Mouse (Mus musculus) hindbrain, embryonic 13.5 days (tissue): ENCODE results near the gene Gmnn. TPM values are rescaled to one million over a fixed set of nuclear protein-coding genes. Genes with fewer than 3 reads are reported as not detected.

Experiments
- ATAC-seq: fragments of 200-750 bp; cut with Nextera tagmentation; 2 replicates; pipeline ENCODE4 v1.8.0; 2017; ENCODE audit warnings: moderate TSS enrichment; ENCODE audit not compliant: low FRiP score
- H3K27ac ChIP-seq: fragments of 300-500 bp; sonication (generic); 2 replicates; pipeline ENCODE4 v1.5.1; 2015; ENCODE audit warnings: inconsistent platforms, mild to moderate bottlenecking, moderate library complexity
- H3K27me3 ChIP-seq: fragments of 300-500 bp; sonication (generic); 2 replicates; pipeline ENCODE4 v1.6.1; 2015; ENCODE audit warnings: mild to moderate bottlenecking, inconsistent platforms
- H3K36me3 ChIP-seq: fragments of 300-500 bp; sonication (generic); 2 replicates; pipeline ENCODE4 v1.6.1; 2015; ENCODE audit warnings: mild to moderate bottlenecking, inconsistent platforms
- H3K4me1 ChIP-seq: fragments of 300-500 bp; sonication (generic); replicated peaks from 2 replicates; pipeline ENCODE4 v1.6.1; 2015; ENCODE audit warnings: inconsistent platforms
- H3K4me2 ChIP-seq: fragments of 300-500 bp; sonication (generic); 2 replicates; pipeline ENCODE4 v1.6.1; 2015; ENCODE audit warnings: inconsistent platforms, mild to moderate bottlenecking, moderate library complexity
- H3K4me3 ChIP-seq: fragments of 300-500 bp; sonication (generic); 2 replicates; pipeline ENCODE4 v1.5.1; 2015; ENCODE audit warnings: mild to moderate bottlenecking, inconsistent platforms
- H3K9ac ChIP-seq: fragments of 300-500 bp; sonication (generic); 2 replicates; pipeline ENCODE4 v1.6.1; 2015; ENCODE audit warnings: mild to moderate bottlenecking, inconsistent platforms
- H3K9me3 ChIP-seq: fragments of 300-500 bp; sonication (generic); 2 replicates; pipeline ENCODE4 v1.6.1; 2016; ENCODE audit warnings: inconsistent platforms
- WGBS: fragments of 180-500 bp; shearing (Covaris S2); methylation state at CpG from one replicate; pipeline ENCODE4 v1.1.7; 2015; 5-methylcytosine and 5-hydroxymethylcytosine counted together
- polyA plus RNA-seq: library from polyadenylated mRNA; unstranded; fragments of >200 nt; fragmentation: Nextera tagmentation; extraction: Ambion mirVana; gene quantifications from 2 replicates; pipeline ENCODE4 v1.2.1, GENCODE M21; 2015

Gmnn gene
- polyA plus RNA-seq: 28.0 and 28.1 TPM in 2 replicates

DNA sequence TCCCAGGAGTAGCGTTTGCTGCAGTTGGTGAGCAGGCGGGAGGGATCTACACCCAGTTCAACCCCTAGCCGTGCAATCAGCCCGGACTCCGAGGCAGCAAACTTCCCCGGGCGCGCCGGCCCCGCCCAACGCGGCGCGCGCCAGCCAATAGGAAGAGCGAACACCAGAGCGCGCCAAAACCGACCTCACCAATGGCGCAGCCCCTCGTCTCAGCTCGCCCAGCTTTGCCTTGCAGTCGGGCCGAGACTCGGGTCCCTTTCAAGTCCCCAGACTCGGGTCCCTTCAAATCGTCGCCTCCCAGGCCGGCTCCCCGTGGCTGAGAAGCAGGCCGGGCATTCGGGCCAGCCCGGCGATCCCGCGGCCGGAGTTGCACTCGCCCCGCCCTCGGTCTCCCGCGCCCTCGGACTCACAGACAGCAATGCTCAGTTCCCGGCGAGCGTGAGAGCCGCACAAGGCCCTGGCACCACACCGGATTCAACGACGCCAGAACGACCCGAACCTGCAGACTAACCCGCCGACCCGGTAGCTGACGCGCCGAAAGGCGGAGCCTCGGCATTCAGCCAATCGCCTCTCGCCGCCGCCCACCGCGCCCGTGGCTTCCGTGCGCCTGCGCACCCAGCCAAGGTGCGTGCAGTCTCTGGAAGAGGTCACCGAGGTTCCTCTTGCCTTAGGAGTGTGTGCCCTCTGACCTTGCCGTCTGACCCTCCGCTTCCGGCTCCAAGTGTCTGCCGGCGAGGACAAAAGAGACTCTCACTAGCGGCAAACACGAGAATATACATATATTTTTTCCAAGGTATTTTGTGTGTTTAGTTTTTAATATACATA is at the start of gene Gmnn:
Gene Gmnn, minus strand, starts transcription at position 521 of the 825 bp plus-strand sequence.
- Histone ChIP-seq H3K4me1 (peaks cover 5% of the 10 kb centered on the region), H3K4me3 (peak within 1 kb of the TSS; percentile 75), H3K4me2 (peak within 1 kb of the TSS; percentile 61), H3K36me3 (no peaks in the 10 kb centered on the region), H3K27ac (no peak within 1 kb of the TSS), H3K27me3 (no peaks in the 10 kb centered on the region), H3K9ac (peak within 1 kb of the TSS; percentile 65), H3K9me3 (no peaks in the 10 kb centered on the region)
- under 1% methylated on average over 79 of the region's 79 CpGs for WGBS
- peak; percentile 98 for ATAC-seq

DNA sequence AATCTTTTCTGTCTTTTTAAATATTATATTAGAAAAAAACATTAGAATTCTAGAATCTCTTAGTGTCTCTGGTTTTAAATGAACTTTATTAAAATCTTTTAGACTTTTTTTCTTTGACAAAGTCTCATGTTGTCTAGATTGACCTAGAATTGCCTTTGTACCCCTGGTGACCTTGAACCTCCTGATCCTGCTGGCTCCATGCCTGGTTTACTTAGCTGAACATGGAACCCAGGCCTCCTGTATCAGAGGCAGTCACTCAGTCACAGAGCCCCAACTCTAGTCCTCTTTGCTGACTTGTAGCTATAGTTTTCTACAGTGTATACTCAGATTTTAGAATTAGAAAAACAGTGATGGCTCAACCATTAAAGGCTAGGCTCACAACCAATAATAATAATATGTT is 44.4 kb upstream of the Gmnn start:
- ATAC-seq: no peak
- no peak overlapping the region for H3K4me3 ChIP-seq
- no peaks in the 10 kb centered on the region for H3K27me3 ChIP-seq
- H3K4me1 ChIP-seq: peaks cover 26% of the 10 kb centered on the region
- no peak overlapping the region for H3K4me2 ChIP-seq
- H3K9me3 ChIP-seq: no peaks in the 10 kb centered on the region
- H3K27ac ChIP-seq: no peak overlapping the region
- no peak overlapping the region for H3K9ac ChIP-seq
- peaks cover 47% of the 10 kb centered on the region for H3K36me3 ChIP-seq

DNA sequence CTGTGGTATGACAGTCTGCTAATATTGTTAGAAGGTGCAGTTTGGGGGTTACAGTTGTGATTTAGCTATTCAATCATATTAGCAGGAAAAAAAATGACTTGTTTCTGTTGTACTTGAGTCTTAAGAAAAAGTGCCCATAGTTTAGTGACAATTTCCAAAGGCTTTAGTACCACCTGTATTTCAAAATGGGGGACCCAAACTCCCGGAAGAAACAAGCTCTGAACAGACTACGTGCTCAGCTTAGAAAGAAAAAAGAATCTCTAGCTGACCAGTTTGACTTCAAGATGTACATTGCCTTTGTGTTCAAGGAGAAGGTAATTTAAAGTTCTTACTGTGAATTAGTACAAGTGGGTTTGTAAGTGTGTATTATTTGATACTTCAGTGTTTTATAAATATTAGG is 41.5 kb upstream of the Gmnn start:
- H3K27ac ChIP-seq: no peak overlapping the region
- H3K36me3 ChIP-seq: peaks cover 23% of the 10 kb centered on the region
- H3K4me2 ChIP-seq: peak overlapping the region; percentile 94
- H3K4me3 ChIP-seq: peak overlapping the region; percentile 98
- H3K9ac ChIP-seq: peak overlapping the region; percentile 96
- H3K9me3 ChIP-seq: no peaks in the 10 kb centered on the region
- no peak for ATAC-seq
- peaks cover 33% of the 10 kb centered on the region for H3K4me1 ChIP-seq
- WGBS: 18% methylated on average over 2 of the region's 2 CpGs
- H3K27me3 ChIP-seq: no peaks in the 10 kb centered on the region

DNA sequence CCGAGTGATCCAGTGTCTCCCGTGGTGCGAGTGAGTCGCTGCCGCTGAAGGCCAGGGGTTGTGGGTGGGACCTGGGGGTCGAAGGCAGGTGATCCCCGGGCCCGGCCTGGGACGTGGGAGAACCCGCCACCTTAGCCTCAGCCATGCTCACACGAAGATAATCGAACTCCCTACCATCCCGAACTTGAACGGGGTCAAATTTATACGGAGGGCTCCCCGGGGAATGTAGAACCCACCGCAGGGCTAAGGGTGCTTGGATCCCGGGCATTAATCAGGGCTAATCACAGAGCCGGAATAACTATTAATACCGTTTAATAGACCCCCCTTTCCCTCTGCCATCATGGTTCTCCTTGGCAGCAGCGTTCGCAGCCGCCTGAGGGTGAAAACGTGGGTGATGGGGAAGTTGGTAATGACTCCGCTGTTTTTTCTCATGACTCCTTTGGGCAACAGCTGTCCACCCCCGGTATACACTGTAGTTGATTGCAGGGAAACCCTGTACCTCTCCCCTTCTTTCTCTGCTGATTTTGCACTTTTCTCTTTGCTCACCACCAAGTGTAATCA is 40.5 kb upstream of the Gmnn start:
- Histone ChIP-seq H3K9ac (peak overlapping the region; percentile 96), H3K27ac (peak overlapping the region; percentile 99), H3K36me3 (peaks cover 13% of the 10 kb centered on the region), H3K9me3 (no peaks in the 10 kb centered on the region), H3K27me3 (no peaks in the 10 kb centered on the region), H3K4me1 (peaks cover 33% of the 10 kb centered on the region), H3K4me2 (peak overlapping the region; percentile 94), H3K4me3 (peak overlapping the region; percentile 98)
- no peak for ATAC-seq
- WGBS: under 1% methylated on average over 26 of the region's 26 CpGs

DNA sequence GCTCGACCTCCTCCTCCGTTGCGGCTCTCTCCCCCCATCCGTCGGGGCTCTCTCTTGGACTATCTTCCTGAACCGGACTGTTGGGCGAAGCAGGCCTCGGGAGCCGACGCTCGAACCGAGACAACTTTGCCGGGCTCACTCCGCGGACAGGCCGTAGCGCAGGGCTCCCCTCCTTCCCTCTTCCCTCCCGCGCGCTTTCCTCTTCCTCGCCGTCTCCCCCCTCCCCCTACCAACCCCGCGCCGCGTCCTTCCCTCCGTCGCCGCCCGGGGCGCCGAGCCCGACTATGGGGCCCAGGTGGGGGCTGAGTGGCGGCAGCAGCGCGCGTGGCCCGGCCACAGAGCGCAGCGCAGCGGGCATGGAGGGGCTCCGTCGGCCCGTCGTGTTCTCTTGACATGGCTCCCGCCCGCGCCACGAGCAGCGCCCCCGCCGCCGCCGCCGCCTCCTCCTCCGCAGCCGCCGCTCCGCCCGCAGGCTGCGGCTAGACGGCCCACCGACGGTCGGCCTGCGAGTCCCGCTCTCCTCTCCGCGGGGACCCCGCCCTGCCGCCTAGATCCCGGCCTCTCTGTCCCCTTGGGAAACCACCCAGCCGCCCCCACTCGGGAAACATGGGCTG is 39.7 kb upstream of the Gmnn start, which contains the start of gene BC005537:
Gene BC005537, plus strand, starts transcription at position 350 of the 614 bp plus-strand sequence.
- peak; percentile 60 for ATAC-seq
- H3K36me3 ChIP-seq: peaks cover 8% of the 10 kb centered on the region; the same call in 1 of the 2 replicates
- H3K4me3 ChIP-seq: peak within 1 kb of the TSS; percentile 98
- H3K4me1 ChIP-seq: peaks cover 33% of the 10 kb centered on the region
- peak within 1 kb of the TSS; percentile 96 for H3K9ac ChIP-seq
- H3K27ac ChIP-seq: peak within 1 kb of the TSS; percentile 99
- H3K27me3 ChIP-seq: no peaks in the 10 kb centered on the region
- H3K9me3 ChIP-seq: no peaks in the 10 kb centered on the region
- under 1% methylated on average over 63 of the region's 74 CpGs for WGBS
- H3K4me2 ChIP-seq: peak within 1 kb of the TSS; percentile 94

DNA sequence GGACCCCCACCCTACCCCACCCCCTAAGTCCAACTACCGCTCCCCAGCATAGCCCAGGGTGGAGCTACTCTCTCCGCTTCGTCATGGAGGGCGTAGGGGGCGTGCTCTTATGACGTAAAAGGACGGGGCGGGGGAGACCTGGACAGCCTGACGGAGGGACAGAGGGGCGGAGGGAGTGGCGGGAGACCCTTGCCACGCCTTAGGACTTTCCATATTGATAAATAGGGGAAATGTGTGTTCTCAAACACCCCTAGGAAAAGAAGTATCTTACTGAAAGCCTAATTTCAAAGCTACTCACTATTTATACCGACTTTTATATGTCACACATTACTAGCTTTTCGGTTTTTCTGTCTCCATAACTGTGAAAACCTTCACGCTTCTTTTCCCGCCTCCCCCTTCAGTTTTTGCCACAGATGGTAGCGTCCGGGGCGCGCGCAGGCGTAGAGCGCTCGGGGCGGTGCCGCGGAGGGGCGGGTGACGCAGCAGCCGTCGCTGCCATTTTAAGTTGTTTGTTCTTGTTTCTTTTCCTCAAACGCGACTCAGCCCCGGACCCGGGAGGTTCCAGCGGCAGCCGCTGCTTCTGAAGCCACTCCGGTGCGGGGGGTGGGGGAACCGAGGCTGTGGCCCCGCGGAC is 39.1 kb upstream of the Gmnn start:
- no peaks in the 10 kb centered on the region for H3K27me3 ChIP-seq
- ATAC-seq: peak; percentile 98
- under 1% methylated on average over 42 of the region's 42 CpGs for WGBS
- H3K27ac ChIP-seq: peak overlapping the region; percentile 99
- no peaks in the 10 kb centered on the region for H3K9me3 ChIP-seq
- H3K4me3 ChIP-seq: peak overlapping the region; percentile 98
- peaks cover 33% of the 10 kb centered on the region for H3K4me1 ChIP-seq
- peak overlapping the region; percentile 94 for H3K4me2 ChIP-seq
- H3K36me3 ChIP-seq: peaks cover 5% of the 10 kb centered on the region; the same call in 1 of the 2 replicates
- peak overlapping the region; percentile 96 for H3K9ac ChIP-seq

DNA sequence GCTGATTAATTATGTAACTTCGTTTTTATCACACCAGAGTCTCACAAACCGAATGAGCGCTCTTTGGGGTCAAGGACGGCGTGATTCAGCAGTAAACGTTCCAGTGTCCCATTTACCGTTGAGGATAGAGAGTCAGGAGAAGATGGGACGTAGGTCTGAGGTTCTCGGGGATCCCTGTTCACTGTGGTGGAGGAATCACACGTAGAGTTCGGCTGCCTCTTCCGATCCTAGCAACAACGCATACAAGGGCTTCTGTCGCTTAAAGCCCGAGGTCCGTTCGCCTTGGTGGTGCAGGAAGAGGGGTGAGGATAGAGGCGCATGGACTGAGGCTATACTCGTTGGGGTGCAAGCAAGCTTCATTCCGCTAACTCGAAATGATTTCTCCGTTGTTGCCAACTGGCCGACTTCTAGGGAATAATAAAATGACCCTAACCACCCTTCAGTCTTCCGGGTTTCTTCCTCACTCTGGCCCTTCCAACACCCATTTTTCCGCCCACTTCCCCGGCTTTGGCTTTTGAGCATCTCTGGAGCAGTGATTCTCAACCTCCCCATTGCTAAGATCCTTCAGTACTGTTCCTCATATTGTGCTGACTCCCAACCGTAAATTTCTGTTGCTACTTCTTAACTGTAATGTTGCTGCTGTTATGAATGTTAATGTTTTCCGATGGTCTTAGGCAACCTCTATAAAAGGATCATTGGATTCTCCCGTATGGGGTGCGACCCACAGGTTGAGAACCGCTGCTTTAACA is 38.4 kb upstream of the Gmnn start:
- H3K27ac ChIP-seq: peak overlapping the region; percentile 87
- H3K4me2 ChIP-seq: peak overlapping the region; percentile 94
- ATAC-seq: peak; percentile 37
- under 1% methylated on average over 31 of the region's 31 CpGs for whole genome bisulfite sequencing
- H3K4me3 ChIP-seq: peak overlapping the region; percentile 98
- no peaks in the 10 kb centered on the region for H3K36me3 ChIP-seq
- H3K4me1 ChIP-seq: peaks cover 28% of the 10 kb centered on the region
- H3K9ac ChIP-seq: peak overlapping the region; percentile 72
- no peaks in the 10 kb centered on the region for H3K27me3 ChIP-seq
- no peaks in the 10 kb centered on the region for H3K9me3 ChIP-seq

DNA sequence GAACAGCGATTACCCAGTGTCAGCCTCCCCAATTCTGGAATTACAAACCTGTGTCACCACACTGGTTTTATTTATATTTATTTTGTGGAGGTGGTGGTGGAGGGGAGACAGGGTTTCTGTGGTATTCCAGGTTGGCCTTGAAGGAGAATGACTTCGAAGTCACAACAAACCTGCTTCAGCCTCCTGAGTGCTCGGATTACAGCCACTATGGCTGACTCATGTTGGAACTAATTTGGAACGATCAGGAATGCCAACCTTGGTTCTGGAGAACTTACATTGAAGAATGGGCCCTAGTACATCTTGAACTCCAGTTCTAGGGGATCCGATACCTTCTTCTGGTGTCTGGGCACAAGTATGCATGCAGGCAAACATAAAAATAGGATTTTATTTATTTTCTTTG is 37.7 kb upstream of the Gmnn start:
- WGBS: 73% methylated on average over 5 of the region's 5 CpGs
- H3K27ac ChIP-seq: no peak overlapping the region
- no peaks in the 10 kb centered on the region for H3K9me3 ChIP-seq
- peaks cover 24% of the 10 kb centered on the region for H3K4me1 ChIP-seq
- no peaks in the 10 kb centered on the region for H3K36me3 ChIP-seq
- ATAC-seq: no peak
- no peaks in the 10 kb centered on the region for H3K27me3 ChIP-seq
- peak overlapping the region; percentile 98 for H3K4me3 ChIP-seq
- peak overlapping the region; percentile 94 for H3K4me2 ChIP-seq
- peak overlapping the region; percentile 72 for H3K9ac ChIP-seq

DNA sequence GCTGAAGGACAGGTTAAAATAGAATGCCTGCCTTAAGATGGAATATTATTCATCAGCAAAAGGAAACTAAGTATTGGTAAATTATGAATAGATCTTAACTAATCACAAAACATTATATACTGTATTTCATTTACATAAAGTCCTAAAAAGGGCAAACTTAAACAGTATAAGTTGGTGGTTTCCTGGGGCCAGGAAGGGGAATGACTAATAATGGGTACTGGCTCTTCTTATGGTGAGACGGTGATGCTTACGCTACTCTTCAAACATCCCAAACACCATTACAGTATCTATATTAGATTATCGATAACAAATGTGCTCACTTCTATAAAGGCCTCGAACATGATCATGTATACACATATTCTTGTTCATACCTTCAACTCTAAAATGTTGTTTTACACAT is 37.0 kb upstream of the Gmnn start:
- Histone ChIP-seq H3K27ac (no peak overlapping the region), H3K27me3 (no peaks in the 10 kb centered on the region), H3K4me2 (no peak overlapping the region), H3K36me3 (no peaks in the 10 kb centered on the region), H3K9ac (no peak overlapping the region), H3K4me3 (no peak overlapping the region), H3K4me1 (peaks cover 20% of the 10 kb centered on the region), H3K9me3 (no peaks in the 10 kb centered on the region)
- 97% methylated on average over 4 of the region's 4 CpGs for WGBS
- ATAC-seq: no peak

DNA sequence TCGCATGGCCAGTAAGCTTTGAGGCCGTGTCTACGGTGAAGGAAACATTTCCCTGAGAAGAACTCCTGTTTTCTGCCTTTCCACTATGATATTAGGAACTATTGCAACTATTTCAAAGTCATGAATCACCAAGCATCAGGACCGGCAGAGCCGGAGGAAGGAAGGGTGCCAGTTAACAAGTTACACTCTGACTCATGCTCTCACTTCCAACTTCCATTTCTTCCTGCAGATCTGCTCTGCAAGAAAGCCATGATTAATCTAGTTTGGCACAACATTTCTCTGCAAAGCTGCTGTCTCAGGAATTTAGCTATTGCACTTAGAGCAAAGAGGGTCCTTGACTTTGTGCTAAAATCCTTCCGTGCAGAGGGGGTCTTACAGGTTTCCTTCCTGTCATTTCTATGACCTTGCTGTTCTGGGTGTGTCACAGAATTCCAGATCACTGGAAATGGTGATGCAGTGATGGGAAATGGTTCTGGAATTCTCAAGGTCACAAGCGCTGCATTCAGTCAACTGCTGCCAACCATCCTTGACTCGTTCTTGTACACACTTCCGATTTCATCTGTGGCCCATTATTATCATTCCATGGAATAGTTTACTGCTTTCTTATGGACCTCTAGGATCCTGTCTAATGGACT is 30.8 kb upstream of the Gmnn start:
- no peak overlapping the region for H3K27ac ChIP-seq

DNA sequence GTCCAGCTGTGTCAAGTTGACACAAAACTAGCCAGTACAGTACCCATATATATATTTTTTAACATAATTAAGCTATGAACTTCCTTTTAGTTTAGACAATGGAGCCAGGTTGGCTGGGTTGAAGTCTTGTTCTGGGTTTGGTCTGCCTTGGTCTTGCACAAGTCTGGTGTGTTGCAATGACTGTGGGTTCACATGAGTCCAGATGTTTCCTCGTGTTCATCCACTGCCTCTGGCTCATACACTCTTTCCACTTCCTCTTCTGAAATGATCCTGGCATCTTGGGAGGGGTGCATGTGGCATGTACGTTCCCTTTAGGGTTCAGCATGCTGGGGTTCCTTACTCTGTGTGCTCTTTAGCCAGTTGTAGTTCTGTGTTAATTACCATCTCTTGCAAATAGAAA is 29.6 kb upstream of the Gmnn start:
- H3K27me3 ChIP-seq: no peaks in the 10 kb centered on the region
- H3K9me3 ChIP-seq: no peaks in the 10 kb centered on the region
- no peak overlapping the region for H3K4me2 ChIP-seq
- ATAC-seq: no peak
- no peak overlapping the region for H3K9ac ChIP-seq
- H3K27ac ChIP-seq: no peak overlapping the region
- 77% methylated on average over 2 of the region's 2 CpGs for WGBS
- no peaks in the 10 kb centered on the region for H3K4me1 ChIP-seq
- H3K4me3 ChIP-seq: no peak overlapping the region
- H3K36me3 ChIP-seq: no peaks in the 10 kb centered on the region

More for the DNA sequence above, 30.8 kb upstream of the Gmnn start:
- Histone ChIP-seq H3K4me1 (no peaks in the 10 kb centered on the region), H3K9me3 (no peaks in the 10 kb centered on the region), H3K4me2 (no peak overlapping the region), H3K36me3 (no peaks in the 10 kb centered on the region), H3K4me3 (no peak overlapping the region), H3K27me3 (no peaks in the 10 kb centered on the region), H3K9ac (no peak overlapping the region)
- ATAC-seq: no peak
- WGBS: 92% methylated on average over 9 of the region's 9 CpGs
